Mouse (Mus musculus) liver, adult 2 months (tissue): ENCODE results near the gene 5730596B20Rik. TPM values are rescaled to one million over a fixed set of nuclear protein-coding genes. Genes with fewer than 3 reads are reported as not detected.

ENCODE experiments used
- DNase-seq: peaks from one replicate; pipeline ENCODE4 v3.0.0-alpha.2; 2011; ENCODE audit warnings: low read depth, low spot score; ENCODE audit errors: extremely low read depth
- H3K27ac ChIP-seq: fragments of 200-500 bp; replicated peaks from 2 replicates; pipeline ENCODE4 v1.5.1; 2012; ENCODE audit warnings: low read depth, mild to moderate bottlenecking, control low read depth, inconsistent platforms, low read length; ENCODE audit not compliant: insufficient read depth
- H3K27me3 ChIP-seq: fragments of 200-500 bp; 2 replicates; pipeline ENCODE4 v1.6.1; 2012; ENCODE audit warnings: mild to moderate bottlenecking, moderate library complexity, low read length, inconsistent platforms; ENCODE audit not compliant: control insufficient read depth, insufficient read depth
- H3K36me3 ChIP-seq: fragments of 200-500 bp; 2 replicates; pipeline ENCODE4 v1.6.1; 2012; ENCODE audit warnings: low read length, inconsistent platforms; ENCODE audit not compliant: control insufficient read depth, insufficient read depth
- H3K4me1 ChIP-seq: fragments of 200-500 bp; 2 replicates; pipeline ENCODE4 v1.6.1; 2011; ENCODE audit warnings: low read length; ENCODE audit not compliant: control insufficient read depth, insufficient read depth
- H3K4me3 ChIP-seq: fragments of 200-500 bp; 2 replicates; pipeline ENCODE4 v1.5.1; 2011; ENCODE audit warnings: low read depth, mild to moderate bottlenecking, control low read depth, low read length, moderate library complexity; ENCODE audit not compliant: insufficient read depth
- H3K79me2 ChIP-seq: fragments of 200-500 bp; 2 replicates; pipeline ENCODE4 v1.6.1; 2012; ENCODE audit warnings: inconsistent platforms, mild to moderate bottlenecking, low read length, moderate library complexity; ENCODE audit not compliant: control insufficient read depth, insufficient read depth
- H3K9ac ChIP-seq: fragments of 200-500 bp; 2 replicates; pipeline ENCODE4 v1.6.1; 2012; ENCODE audit warnings: low read depth, mild to moderate bottlenecking, control low read depth, inconsistent platforms, low read length
- CTCF ChIP-seq: fragments of 200-500 bp; IDR thresholded peaks from 2 replicates; pipeline ENCODE4 v1.5.1; 2011; ENCODE audit warnings: low read depth, low read length, control low read depth
- POLR2A ChIP-seq: fragments of 200-500 bp; IDR thresholded peaks from 2 replicates; pipeline ENCODE4 v1.6.1; 2011; ENCODE audit warnings: low read length, control low read depth; ENCODE audit not compliant: insufficient read depth; ENCODE audit errors: extremely low read depth
- WGBS: fragments of 180-500 bp; shearing (Covaris S2); methylation state at CpG from one replicate; pipeline ENCODE4 v1.1.7; 2018; 5-methylcytosine and 5-hydroxymethylcytosine counted together
- polyA plus RNA-seq: library from polyadenylated mRNA; depleted of rRNA; stranded (reverse); fragments of >200 nt; gene quantifications from 2 replicates; pipeline ENCODE4 v1.2.3, GENCODE M21; 2012
- total RNA-seq: library from RNA; depleted of rRNA; stranded (reverse); fragments of >200 nt; gene quantifications from 2 replicates; pipeline ENCODE4 v1.2.3, GENCODE M21; 2014

Gene 5730596B20Rik
- total and polyA plus RNA-seq, 2 experiments = 0.02 to 0.09 TPM

DNA sequence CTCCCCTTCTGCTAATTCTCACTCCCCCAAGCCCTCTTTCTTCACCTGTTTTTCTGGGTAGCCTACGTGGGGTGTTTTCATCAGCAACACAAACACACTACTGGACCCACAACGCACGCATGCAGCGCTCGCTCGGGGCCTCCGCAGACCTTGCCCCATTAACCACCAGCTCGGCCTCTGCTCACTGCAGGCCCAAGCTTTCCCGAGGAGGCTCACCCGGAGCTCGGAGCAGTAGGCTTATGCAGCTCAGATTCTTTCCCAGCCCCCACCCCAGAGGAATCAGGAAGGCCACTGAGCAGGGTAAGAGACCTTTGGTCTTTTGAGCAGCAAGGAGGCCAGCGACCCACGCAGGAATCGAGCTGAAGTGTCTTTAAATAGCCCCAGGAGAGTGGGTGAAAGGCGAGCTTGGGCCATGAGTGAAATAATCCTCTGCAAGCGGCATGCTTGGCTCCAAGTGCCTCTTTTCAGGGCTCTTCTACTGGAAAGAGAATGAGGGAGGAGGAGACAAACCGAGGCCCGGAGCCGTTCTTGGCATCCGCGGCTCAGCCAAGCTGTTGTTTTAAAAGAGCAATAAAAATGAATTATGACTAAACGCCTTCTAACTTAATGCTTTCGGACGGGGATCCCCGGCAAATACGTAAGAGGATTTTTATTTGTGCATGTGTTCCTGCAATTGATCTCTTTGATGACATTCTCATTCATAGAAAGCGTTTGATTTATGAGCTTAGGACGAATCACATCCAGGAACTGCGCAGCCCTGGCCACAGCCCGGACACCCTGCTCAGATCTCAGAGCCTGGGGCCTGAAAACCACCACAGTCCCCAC, 16.6 kb upstream of the 5730596B20Rik start:
- no peak for DNase-seq
- Histone ChIP-seq H3K4me1 (no peaks in the 10 kb centered on the region), H3K4me3 (peak overlapping the region; percentile 40; the same call in 1 of the 2 replicates), H3K27ac (peak overlapping the region; percentile 57), H3K79me2 (no peaks in the 10 kb centered on the region), H3K9ac (peak overlapping the region; percentile 16), H3K27me3 (peaks cover 30% of the 10 kb centered on the region; the same call in 1 of the 2 replicates), H3K36me3 (no peaks in the 10 kb centered on the region)
- TF ChIP-seq POLR2A = no peak
- TF ChIP-seq CTCF = no peak
- WGBS = 5% methylated on average over 30 of the region's 30 CpGs

DNA sequence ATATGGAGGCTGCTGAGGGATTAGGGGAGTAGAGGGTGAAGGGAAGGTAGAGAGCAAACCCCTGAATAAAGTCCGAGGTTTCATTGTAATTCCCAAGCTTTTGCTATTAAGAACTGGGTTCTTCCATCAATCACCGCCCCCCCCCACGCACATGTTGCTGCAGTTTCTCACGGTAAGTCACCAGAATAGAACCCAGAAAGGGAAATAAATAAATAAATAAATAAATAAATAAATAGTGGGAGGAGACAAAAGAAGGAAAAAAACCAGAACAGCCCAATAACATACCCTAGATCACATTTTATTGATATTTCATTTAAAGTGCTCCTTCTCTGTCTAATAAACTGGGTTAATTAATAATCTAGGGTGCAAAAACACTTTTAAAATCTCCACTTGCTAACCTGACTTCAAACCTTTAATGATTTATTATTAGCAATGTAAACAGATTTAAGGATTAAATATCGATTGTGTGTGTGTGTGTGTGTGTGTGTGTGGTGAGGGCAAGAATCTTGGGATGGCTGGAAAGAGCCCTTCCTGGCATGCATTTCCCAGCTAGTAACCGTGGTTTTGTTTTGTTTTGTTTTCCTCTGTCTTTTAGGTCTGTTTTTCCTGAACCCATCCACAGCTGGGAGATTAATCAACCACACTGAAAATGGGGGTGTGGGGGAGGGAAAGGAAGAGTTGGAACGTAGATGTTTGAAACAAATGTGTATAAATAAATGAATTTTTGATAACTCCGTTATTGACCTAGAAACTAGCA, 15.8 kb upstream of the 5730596B20Rik start:
- no peaks in the 10 kb centered on the region for H3K79me2 ChIP-seq
- H3K9ac ChIP-seq = no peak overlapping the region
- DNase-seq = no peak
- H3K4me1 ChIP-seq = no peaks in the 10 kb centered on the region
- WGBS = 11% methylated on average over 8 of the region's 8 CpGs
- H3K27me3 ChIP-seq = peaks cover 29% of the 10 kb centered on the region; the same call in 1 of the 2 replicates
- H3K4me3 ChIP-seq = 0 out of 2 replicates have a peak overlapping the region, but pooled peaks have one; percentile 18
- H3K27ac ChIP-seq = peak overlapping the region; percentile 57
- TF ChIP-seq POLR2A = no peak
- TF ChIP-seq CTCF = no peak
- H3K36me3 ChIP-seq = no peaks in the 10 kb centered on the region

GRCm38 (mm10) chr6:52162093-52162380, 15.3 kb upstream of the 5730596B20Rik start:
- WGBS = 16% methylated on average over 1 of the region's 1 CpGs
- no peak overlapping the region for H3K27ac ChIP-seq

GRCm38 (mm10) chr6:52162611-52163365, 14.5 kb upstream of the 5730596B20Rik start:
- TF ChIP-seq CTCF = no peak
- TF ChIP-seq POLR2A = no peak
- H3K4me1 ChIP-seq = no peaks in the 10 kb centered on the region; the same call in 1 of the 2 replicates
- H3K79me2 ChIP-seq = no peaks in the 10 kb centered on the region
- no peak for DNase-seq
- peak overlapping the region; percentile 63 for H3K27ac ChIP-seq
- H3K27me3 ChIP-seq = peaks cover 29% of the 10 kb centered on the region; the same call in 1 of the 2 replicates
- peak overlapping the region; percentile 44 for H3K9ac ChIP-seq
- H3K4me3 ChIP-seq = no peak overlapping the region
- H3K36me3 ChIP-seq = no peaks in the 10 kb centered on the region
- 8% methylated on average over 14 of the region's 14 CpGs for WGBS

More at GRCm38 (mm10) chr6:52162093-52162380, 15.3 kb upstream of the 5730596B20Rik start:
- no peak for TF ChIP-seq CTCF
- no peak for TF ChIP-seq POLR2A
- Histone ChIP-seq H3K4me1 (no peaks in the 10 kb centered on the region), H3K9ac (no peak overlapping the region), H3K36me3 (no peaks in the 10 kb centered on the region), H3K27me3 (peaks cover 26% of the 10 kb centered on the region; the same call in 1 of the 2 replicates), H3K79me2 (no peaks in the 10 kb centered on the region), H3K4me3 (no peak overlapping the region)
- DNase-seq = no peak

DNA sequence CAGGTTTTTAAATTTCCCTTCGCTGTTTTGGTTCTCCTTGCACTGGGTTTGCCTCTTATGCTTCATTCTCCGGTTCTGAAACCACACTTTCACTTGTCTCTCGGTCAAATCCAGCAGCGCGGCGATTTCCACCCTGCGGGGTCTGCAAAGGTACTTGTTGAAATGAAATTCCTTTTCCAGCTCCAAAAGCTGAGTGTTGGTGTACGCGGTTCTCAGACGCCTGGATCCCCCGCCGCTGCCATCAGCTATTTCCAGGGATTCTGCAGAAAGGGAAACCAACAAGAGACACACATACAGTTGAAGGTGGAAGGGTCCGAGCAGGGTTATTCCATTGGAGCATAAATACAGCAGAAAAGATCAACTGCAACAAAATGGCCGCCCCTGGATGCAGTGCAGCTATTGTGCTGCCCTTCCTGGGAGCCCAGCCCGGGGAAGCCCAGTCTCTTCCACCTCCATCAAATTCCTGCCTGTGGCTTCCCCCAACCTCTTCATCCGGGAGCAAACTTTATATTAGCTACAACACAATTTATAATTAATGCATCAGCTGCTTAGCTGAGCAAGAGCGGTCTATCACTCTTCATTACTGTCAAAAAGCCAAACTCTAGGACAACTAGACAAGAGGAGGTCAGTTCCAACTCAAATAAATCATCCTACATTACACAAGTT, 13.8 kb upstream of the 5730596B20Rik start:
- H3K27ac ChIP-seq = peak overlapping the region; percentile 63
- no peaks in the 10 kb centered on the region for H3K36me3 ChIP-seq
- WGBS = 7% methylated on average over 17 of the region's 17 CpGs
- peak overlapping the region; percentile 17; the same call in 1 of the 2 replicates for H3K9ac ChIP-seq
- H3K4me3 ChIP-seq = peak overlapping the region; percentile 65; the same call in 1 of the 2 replicates
- H3K79me2 ChIP-seq = no peaks in the 10 kb centered on the region
- H3K27me3 ChIP-seq = peaks cover 25% of the 10 kb centered on the region; the same call in 1 of the 2 replicates
- TF ChIP-seq CTCF = no peak
- TF ChIP-seq POLR2A = no peak
- no peak for DNase-seq
- no peaks in the 10 kb centered on the region; the same call in 1 of the 2 replicates for H3K4me1 ChIP-seq
